Mouse (Mus musculus): ENCODE results near the gene Cyb561d2.
"Not testable (repeated sequence)": the region's sequence is repeated elsewhere in the genome, so short reads cannot be mapped to it uniquely, and the experiment has no call there.

Gene Cyb561d2

GRCm38 (mm10) chr9:107571534-107572326, 29.7 kb upstream of the Cyb561d2 start:
- no peak for DNase-seq (ENCODE audit: low read depth, low spot score)

- DNase-seq (ENCODE audit: low read depth, low spot score): no peak
These were observed 28.9 kb upstream of the Cyb561d2 start for GRCm38 (mm10) chr9:107570845-107571244.

- DNase-seq (ENCODE audit: low read depth, low spot score): no peak
These were observed 28.0 kb upstream of the Cyb561d2 start for GRCm38 (mm10) chr9:107570016-107570415.

GRCm38 (mm10) chr9:107569270-107569669, 27.3 kb upstream of the Cyb561d2 start:
- no peak for DNase-seq (ENCODE audit: low read depth, low spot score)

GRCm38 (mm10) chr9:107568331-107569261, 26.6 kb upstream of the Cyb561d2 start:
- DNase-seq (ENCODE audit: low read depth, low spot score): peak; percentile 77

GRCm38 (mm10) chr9:107567702-107568319, 25.8 kb upstream of the Cyb561d2 start, which contains the start of gene Hyal2:
TSS of gene Hyal2 (plus strand) at chr9:107567945.
- no peak for DNase-seq (ENCODE audit: low read depth, low spot score)

- no peak for DNase-seq (ENCODE audit: low read depth, low spot score)
These were observed 24.9 kb upstream of the Cyb561d2 start for GRCm38 (mm10) chr9:107566855-107567254.

- DNase-seq (ENCODE audit: low read depth, low spot score): no peak
These were observed 24.2 kb upstream of the Cyb561d2 start for GRCm38 (mm10) chr9:107566041-107566709.

GRCm38 (mm10) chr9:107565556-107565955, 23.6 kb upstream of the Cyb561d2 start:
- DNase-seq (ENCODE audit: low read depth, low spot score): not testable (repeated sequence)

- DNase-seq (ENCODE audit: low read depth, low spot score): peak; percentile 91
These were observed 21.1 kb upstream of the Cyb561d2 start, which contains the start of gene Tusc2 for GRCm38 (mm10) chr9:107563029-107563581. TSS of gene Tusc2 (plus strand) at chr9:107563255.

- no peak for DNase-seq (ENCODE audit: low read depth, low spot score)
These were observed 14.4 kb upstream of the Cyb561d2 start for GRCm38 (mm10) chr9:107556346-107556745.

- DNase-seq (ENCODE audit: low read depth, low spot score): no peak
These were observed 13.7 kb upstream of the Cyb561d2 start for GRCm38 (mm10) chr9:107555701-107556100.

GRCm38 (mm10) chr9:107555031-107555457, 13.1 kb upstream of the Cyb561d2 start:
- no peak for DNase-seq (ENCODE audit: low read depth, low spot score)

GRCm38 (mm10) chr9:107554319-107554825, 12.4 kb upstream of the Cyb561d2 start:
- DNase-seq (ENCODE audit: low read depth, low spot score): peak; percentile 97

- DNase-seq (ENCODE audit: low read depth, low spot score): no peak
These were observed 11.7 kb upstream of the Cyb561d2 start for GRCm38 (mm10) chr9:107553541-107554318.

- DNase-seq (ENCODE audit: low read depth, low spot score): no peak
These were observed 10.8 kb upstream of the Cyb561d2 start for GRCm38 (mm10) chr9:107552690-107553393.

GRCm38 (mm10) chr9:107551890-107552355, 9.9 kb upstream of the Cyb561d2 start:
- DNase-seq (ENCODE audit: low read depth, low spot score): no peak

GRCm38 (mm10) chr9:107551117-107551889, 9.3 kb upstream of the Cyb561d2 start, which contains the start of gene Rassf1:
TSS of gene Rassf1 (plus strand) at chr9:107551555.
- no peak for DNase-seq (ENCODE audit: low read depth, low spot score)
